Mouse (Mus musculus) heart, embryonic 12.5 days (tissue): ENCODE measurements around the gene Palld. TPM values are rescaled to one million over a fixed set of nuclear protein-coding genes. Genes with fewer than 3 reads are reported as not detected.

Source experiments
- ATAC-seq: fragments of 200-750 bp; cut with Nextera tagmentation; 2 replicates; pipeline ENCODE4 v1.8.0; 2017; ENCODE audit warnings: moderate TSS enrichment, moderate library complexity; ENCODE audit not compliant: insufficient number of reproducible peaks, low FRiP score
- H3K27ac ChIP-seq: fragments of 300-500 bp; sonication (generic); 2 replicates; pipeline ENCODE4 v1.5.1; 2016; ENCODE audit warnings: mild to moderate bottlenecking, moderate library complexity; ENCODE audit not compliant: poor library complexity, severe bottlenecking
- H3K27me3 ChIP-seq: fragments of 300-500 bp; sonication (generic); replicated peaks from 2 replicates; pipeline ENCODE4 v1.6.1; 2016; ENCODE audit warnings: mild to moderate bottlenecking, moderate library complexity
- H3K36me3 ChIP-seq: fragments of 300-500 bp; sonication (generic); 2 replicates; pipeline ENCODE4 v1.6.1; 2016; ENCODE audit warnings: mild to moderate bottlenecking, moderate library complexity
- H3K4me1 ChIP-seq: fragments of 300-500 bp; sonication (generic); replicated peaks from 2 replicates; pipeline ENCODE4 v1.6.1; 2016; ENCODE audit warnings: mild to moderate bottlenecking
- H3K4me2 ChIP-seq: fragments of 300-500 bp; sonication (generic); 2 replicates; pipeline ENCODE4 v1.6.1; 2016; ENCODE audit warnings: mild to moderate bottlenecking, moderate library complexity
- H3K4me3 ChIP-seq: fragments of 300-500 bp; sonication (generic); 2 replicates; pipeline ENCODE4 v1.5.1; 2016; ENCODE audit warnings: mild to moderate bottlenecking
- H3K9ac ChIP-seq: fragments of 300-500 bp; sonication (generic); 2 replicates; pipeline ENCODE4 v1.6.1; 2016; ENCODE audit warnings: mild to moderate bottlenecking, moderate library complexity
- H3K9me3 ChIP-seq: fragments of 300-500 bp; sonication (generic); replicated peaks from 2 replicates; pipeline ENCODE4 v1.6.1; 2016; ENCODE audit warnings: mild to moderate bottlenecking, moderate library complexity
- WGBS: fragments of 180-500 bp; shearing (Covaris S2); methylation state at CpG from one replicate; pipeline ENCODE4 v1.1.7; 2016; 5-methylcytosine and 5-hydroxymethylcytosine counted together
- polyA plus RNA-seq: library from polyadenylated mRNA; unstranded; fragments of >200 nt; fragmentation: Nextera tagmentation; extraction: Ambion mirVana; gene quantifications from 2 replicates; pipeline ENCODE4 v1.2.1, GENCODE M21; 2016

Gene Palld
- polyA plus RNA-seq, 1 experiment from 2014 or later = 208 TPM

GRCm38 (mm10) chr8:61500914-61501313, 401.6 kb downstream of the Palld start:
- no peaks in the 10 kb centered on the region for H3K9me3 ChIP-seq
- WGBS = 40% methylated on average over 3 of the region's 3 CpGs
- ATAC-seq = no peak

DNA sequence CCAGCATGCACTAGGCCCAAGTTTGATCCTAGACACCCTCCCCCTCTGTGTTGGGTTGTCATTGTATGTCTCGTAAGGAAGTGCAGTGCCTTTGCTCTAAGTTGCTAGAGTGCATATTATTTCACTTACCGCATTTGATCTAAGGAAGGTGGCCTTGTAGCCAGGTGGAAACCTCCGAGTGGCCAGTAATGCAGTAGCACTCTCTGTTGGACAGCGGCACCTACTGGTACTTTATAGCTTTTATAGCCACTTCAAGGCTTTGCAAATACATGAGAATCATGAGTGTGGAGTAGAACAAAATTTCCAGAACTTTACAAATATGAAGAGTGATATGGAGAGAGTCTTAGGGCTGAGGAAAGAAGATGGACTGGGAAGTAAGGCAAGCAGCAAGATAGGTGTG, 403.5 kb downstream of the Palld start:
- Histone ChIP-seq H3K36me3 (peaks cover 34% of the 10 kb centered on the region), H3K9me3 (no peaks in the 10 kb centered on the region), H3K27me3 (no peaks in the 10 kb centered on the region), H3K9ac (no peak overlapping the region), H3K27ac (no peak overlapping the region), H3K4me1 (no peaks in the 10 kb centered on the region), H3K4me3 (no peak overlapping the region), H3K4me2 (no peak overlapping the region)
- WGBS = 56% methylated on average over 4 of the region's 4 CpGs
- no peak for ATAC-seq

More at GRCm38 (mm10) chr8:61500914-61501313, 401.6 kb downstream of the Palld start:
- no peak overlapping the region for H3K27ac ChIP-seq
- no peaks in the 10 kb centered on the region for H3K4me1 ChIP-seq
- no peak overlapping the region for H3K4me2 ChIP-seq
- H3K9ac ChIP-seq = no peak overlapping the region
- H3K27me3 ChIP-seq = no peaks in the 10 kb centered on the region
- peaks cover 27% of the 10 kb centered on the region for H3K36me3 ChIP-seq
- H3K4me3 ChIP-seq = no peak overlapping the region

DNA sequence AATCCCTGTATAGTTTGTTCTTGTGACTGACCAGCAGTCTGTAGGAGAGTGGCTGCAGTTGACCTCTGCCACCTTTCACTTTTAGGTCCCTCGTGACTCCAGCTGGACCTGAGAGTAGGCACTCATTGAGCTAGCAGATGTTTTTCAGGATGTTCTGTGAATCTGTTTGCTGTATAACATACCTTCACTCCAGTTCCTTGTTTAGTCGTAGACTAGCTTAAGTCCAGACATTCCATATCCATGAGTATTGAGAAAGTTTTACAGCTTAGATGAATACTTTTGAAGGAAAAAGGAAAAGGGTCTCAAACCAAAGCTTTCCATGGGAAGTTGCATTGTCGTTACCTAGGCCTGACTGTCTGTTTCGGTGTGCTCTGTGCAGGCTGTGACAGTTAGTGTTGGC, 405.4 kb downstream of the Palld start:
- WGBS = 79% methylated on average over 4 of the region's 4 CpGs
- Histone ChIP-seq H3K27ac (no peak overlapping the region), H3K9ac (no peak overlapping the region), H3K9me3 (no peaks in the 10 kb centered on the region), H3K4me1 (no peaks in the 10 kb centered on the region), H3K27me3 (no peaks in the 10 kb centered on the region), H3K4me2 (no peak overlapping the region), H3K36me3 (peaks cover 34% of the 10 kb centered on the region), H3K4me3 (no peak overlapping the region)
- ATAC-seq = no peak

GRCm38 (mm10) chr8:61488631-61489030, 413.9 kb downstream of the Palld start:
- Histone ChIP-seq H3K27me3 (no peaks in the 10 kb centered on the region), H3K4me1 (peaks cover 6% of the 10 kb centered on the region), H3K9ac (peak overlapping the region; percentile 14; the same call in 1 of the 2 replicates), H3K9me3 (no peaks in the 10 kb centered on the region), H3K27ac (no peak overlapping the region), H3K36me3 (peaks cover 12% of the 10 kb centered on the region), H3K4me2 (peak overlapping the region; percentile 91), H3K4me3 (peak overlapping the region; percentile 90)
- 88% methylated on average over 8 of the region's 8 CpGs for WGBS
- ATAC-seq = no peak

- under 1% methylated on average over 29 of the region's 29 CpGs for WGBS
- Histone ChIP-seq H3K4me2 (peak within 1 kb of the TSS; percentile 91), H3K4me1 (peaks cover 6% of the 10 kb centered on the region), H3K27ac (peak within 1 kb of the TSS; percentile 93), H3K9me3 (no peaks in the 10 kb centered on the region), H3K9ac (peak within 1 kb of the TSS; percentile 90), H3K4me3 (peak within 1 kb of the TSS; percentile 90), H3K36me3 (peaks cover 5% of the 10 kb centered on the region), H3K27me3 (no peaks in the 10 kb centered on the region)
- peak; percentile 90 for ATAC-seq
These were observed 414.8 kb downstream of the Palld start, which contains the start of gene Cbr4 for GRCm38 (mm10) chr8:61487597-61488156. Gene Cbr4, plus strand, starts transcription at chr8:61487734.

- Histone ChIP-seq H3K9me3 (no peaks in the 10 kb centered on the region), H3K27me3 (no peaks in the 10 kb centered on the region), H3K36me3 (peaks cover 2% of the 10 kb centered on the region), H3K9ac (no peak overlapping the region), H3K4me3 (peak overlapping the region; percentile 90; the same call in 1 of the 2 replicates), H3K4me1 (peaks cover 6% of the 10 kb centered on the region), H3K27ac (no peak overlapping the region), H3K4me2 (peak overlapping the region; percentile 91; the same call in 1 of the 2 replicates)
- WGBS = 100% methylated on average over 2 of the region's 2 CpGs
- no peak for ATAC-seq
These were observed 415.5 kb downstream of the Palld start for GRCm38 (mm10) chr8:61486923-61487529.

- ATAC-seq = no peak
- 80% methylated on average over 14 of the region's 14 CpGs for WGBS
- no peak overlapping the region for H3K27ac ChIP-seq
These were observed 422.1 kb downstream of the Palld start for GRCm38 (mm10) chr8:61480260-61480967.

GRCm38 (mm10) chr8:61479506-61480214, 422.8 kb downstream of the Palld start:
- no peaks in the 10 kb centered on the region for H3K36me3 ChIP-seq
- WGBS = 52% methylated on average over 10 of the region's 11 CpGs
- peak; percentile 33; the same call in 1 of the 2 replicates for ATAC-seq
- H3K4me3 ChIP-seq = no peak overlapping the region
- no peaks in the 10 kb centered on the region for H3K27me3 ChIP-seq
- no peak overlapping the region for H3K27ac ChIP-seq
- no peaks in the 10 kb centered on the region for H3K4me1 ChIP-seq
- no peak overlapping the region for H3K9ac ChIP-seq
- no peaks in the 10 kb centered on the region for H3K9me3 ChIP-seq
- no peak overlapping the region for H3K4me2 ChIP-seq

More at GRCm38 (mm10) chr8:61480260-61480967, 422.1 kb downstream of the Palld start:
- Histone ChIP-seq H3K27me3 (no peaks in the 10 kb centered on the region), H3K36me3 (no peaks in the 10 kb centered on the region), H3K4me1 (no peaks in the 10 kb centered on the region), H3K4me3 (no peak overlapping the region), H3K9me3 (no peaks in the 10 kb centered on the region), H3K9ac (no peak overlapping the region), H3K4me2 (no peak overlapping the region)

GRCm38 (mm10) chr8:61478793-61479192, 423.7 kb downstream of the Palld start:
- no peak overlapping the region for H3K4me2 ChIP-seq
- ATAC-seq = no peak
- H3K4me3 ChIP-seq = no peak overlapping the region
- no peaks in the 10 kb centered on the region for H3K4me1 ChIP-seq
- H3K9me3 ChIP-seq = no peaks in the 10 kb centered on the region
- no peak overlapping the region for H3K27ac ChIP-seq
- no peak overlapping the region for H3K9ac ChIP-seq
- no peaks in the 10 kb centered on the region for H3K27me3 ChIP-seq
- 76% methylated on average over 8 of the region's 8 CpGs for WGBS
- no peaks in the 10 kb centered on the region for H3K36me3 ChIP-seq

GRCm38 (mm10) chr8:61478150-61478549, 424.3 kb downstream of the Palld start:
- 89% methylated on average over 4 of the region's 4 CpGs for WGBS
- Histone ChIP-seq H3K27ac (no peak overlapping the region), H3K9me3 (no peaks in the 10 kb centered on the region), H3K27me3 (no peaks in the 10 kb centered on the region), H3K4me1 (no peaks in the 10 kb centered on the region), H3K9ac (no peak overlapping the region), H3K36me3 (no peaks in the 10 kb centered on the region), H3K4me3 (no peak overlapping the region), H3K4me2 (no peak overlapping the region)
- ATAC-seq = no peak

- no peak overlapping the region for H3K9ac ChIP-seq
- no peaks in the 10 kb centered on the region for H3K4me1 ChIP-seq
- no peak overlapping the region for H3K4me2 ChIP-seq
- H3K4me3 ChIP-seq = no peak overlapping the region
- ATAC-seq = no peak
- WGBS = 86% methylated on average over 9 of the region's 9 CpGs
- H3K27me3 ChIP-seq = no peaks in the 10 kb centered on the region
- no peaks in the 10 kb centered on the region for H3K36me3 ChIP-seq
- H3K27ac ChIP-seq = no peak overlapping the region
- H3K9me3 ChIP-seq = no peaks in the 10 kb centered on the region
These were observed 426.3 kb downstream of the Palld start for GRCm38 (mm10) chr8:61476160-61476559.
